Mouse (Mus musculus) liver, adult 2 months (tissue): ENCODE results near the gene Gm11032.

Source experiments
- CTCF ChIP-seq: fragments of 200-500 bp; IDR thresholded peaks from 2 replicates; pipeline ENCODE4 v1.5.1; 2011; ENCODE audit warnings: low read depth, low read length, control low read depth
- POLR2A ChIP-seq: fragments of 200-500 bp; IDR thresholded peaks from 2 replicates; pipeline ENCODE4 v1.6.1; 2011; ENCODE audit warnings: low read length, control low read depth; ENCODE audit not compliant: insufficient read depth; ENCODE audit errors: extremely low read depth

DNA sequence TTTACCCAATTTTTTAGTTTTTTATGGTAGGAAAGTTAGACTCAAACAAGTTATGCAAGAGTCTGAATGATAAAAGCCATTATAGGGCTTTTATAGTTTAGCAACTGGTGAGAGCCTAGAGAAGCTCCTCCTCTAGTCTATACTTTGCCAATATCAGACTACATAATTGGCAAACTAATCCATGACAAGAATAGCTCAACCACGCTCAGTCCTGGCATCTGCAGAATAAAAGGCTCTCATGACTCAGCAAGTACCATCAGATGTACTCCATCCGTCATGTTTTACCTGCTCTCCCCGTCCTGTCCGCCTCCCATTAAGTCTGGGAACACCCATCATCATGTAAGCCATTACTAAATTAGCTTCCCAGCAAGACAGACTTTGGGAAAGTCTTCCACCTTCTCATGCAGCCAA is 48.4 kb upstream of the Gm11032 start:
- TF ChIP-seq CTCF: no peak
- TF ChIP-seq POLR2A: no peak
